Mouse (Mus musculus) midbrain, embryonic 12.5 days (tissue): Measurements from ENCODE around the gene Myf5. TPM values are rescaled to one million over a fixed set of nuclear protein-coding genes. Genes with fewer than 3 reads are reported as not detected.

Experiments used
- ATAC-seq: fragments of 200-750 bp; cut with Nextera tagmentation; 2 replicates; pipeline ENCODE4 v1.8.0; 2017; ENCODE audit warnings: low read depth, moderate TSS enrichment, moderate library complexity; ENCODE audit not compliant: low FRiP score
- H3K27ac ChIP-seq: fragments of 300-500 bp; sonication (generic); replicated peaks from 2 replicates; pipeline ENCODE4 v1.5.1; 2016; ENCODE audit warnings: mild to moderate bottlenecking
- H3K27me3 ChIP-seq: fragments of 300-500 bp; sonication (generic); 2 replicates; pipeline ENCODE4 v1.6.1; 2016; ENCODE audit warnings: mild to moderate bottlenecking
- H3K36me3 ChIP-seq: fragments of 300-500 bp; sonication (generic); 2 replicates; pipeline ENCODE4 v1.6.1; 2016
- H3K4me1 ChIP-seq: fragments of 300-500 bp; sonication (generic); 2 replicates; pipeline ENCODE4 v1.6.1; 2016
- H3K4me2 ChIP-seq: fragments of 300-500 bp; sonication (generic); replicated peaks from 2 replicates; pipeline ENCODE4 v1.6.1; 2016; ENCODE audit warnings: mild to moderate bottlenecking, moderate library complexity
- H3K4me3 ChIP-seq: fragments of 300-500 bp; sonication (generic); 2 replicates; pipeline ENCODE4 v1.5.1; 2016; ENCODE audit warnings: mild to moderate bottlenecking
- H3K9ac ChIP-seq: fragments of 300-500 bp; sonication (generic); replicated peaks from 2 replicates; pipeline ENCODE4 v1.6.1; 2016; ENCODE audit warnings: mild to moderate bottlenecking, moderate library complexity
- H3K9me3 ChIP-seq: fragments of 300-500 bp; sonication (generic); 2 replicates; pipeline ENCODE4 v1.6.1; 2016; ENCODE audit warnings: mild to moderate bottlenecking
- WGBS: fragments of 180-500 bp; shearing (Covaris S2); methylation state at CpG from one replicate; pipeline ENCODE4 v1.1.7; 2016; 5-methylcytosine and 5-hydroxymethylcytosine counted together
- polyA plus RNA-seq: library from polyadenylated mRNA; unstranded; fragments of >200 nt; fragmentation: Nextera tagmentation; extraction: Ambion mirVana; gene quantifications from 2 replicates; pipeline ENCODE4 v1.2.1, GENCODE M21; 2016

The Myf5 gene
- not detected in 2 replicates for polyA plus RNA-seq

DNA sequence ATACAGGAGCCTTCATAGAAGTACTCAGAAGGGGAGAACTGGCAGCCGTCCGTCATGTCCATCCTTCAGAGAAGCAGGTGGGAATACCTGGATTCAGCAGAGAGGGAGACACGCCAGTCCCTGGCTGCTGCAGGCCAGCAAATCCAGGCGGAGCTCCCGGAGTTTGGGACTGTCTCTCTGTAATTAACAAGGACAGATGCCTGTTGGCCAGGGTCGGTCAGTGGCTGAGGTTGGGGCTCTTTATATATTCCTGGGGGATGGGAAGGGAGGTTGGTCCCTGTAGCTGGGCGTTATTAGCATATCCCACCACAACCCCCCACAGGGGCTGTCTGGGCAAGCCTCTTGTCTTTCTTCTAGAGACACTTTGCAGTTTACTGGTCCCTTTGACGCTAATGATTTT, at the start of gene Myf5:
TSS of gene Myf5 (minus strand) at position 265 of the 400 bp plus-strand sequence.
- no peak within 1 kb of the TSS for H3K27ac ChIP-seq

GRCm38 (mm10) chr10:107528758-107529157, 42.8 kb upstream of the Myf5 start:
- Histone ChIP-seq H3K9me3 (no peaks in the 10 kb centered on the region), H3K4me3 (no peak overlapping the region), H3K27me3 (no peaks in the 10 kb centered on the region), H3K9ac (no peak overlapping the region), H3K36me3 (no peaks in the 10 kb centered on the region), H3K27ac (no peak overlapping the region), H3K4me1 (no peaks in the 10 kb centered on the region), H3K4me2 (no peak overlapping the region)
- WGBS, result 71% methylated on average over 1 of the region's 1 CpGs
- no peak for ATAC-seq

More for the DNA sequence above, at the start of gene Myf5:
- Histone ChIP-seq H3K9ac (no peak within 1 kb of the TSS), H3K36me3 (no peaks in the 10 kb centered on the region), H3K27me3 (no peaks in the 10 kb centered on the region), H3K9me3 (no peaks in the 10 kb centered on the region), H3K4me3 (no peak within 1 kb of the TSS), H3K4me2 (no peak within 1 kb of the TSS), H3K4me1 (no peaks in the 10 kb centered on the region; the same call in 1 of the 2 replicates)
- WGBS, result 76% methylated on average over 8 of the region's 8 CpGs
- ATAC-seq, result no peak

DNA sequence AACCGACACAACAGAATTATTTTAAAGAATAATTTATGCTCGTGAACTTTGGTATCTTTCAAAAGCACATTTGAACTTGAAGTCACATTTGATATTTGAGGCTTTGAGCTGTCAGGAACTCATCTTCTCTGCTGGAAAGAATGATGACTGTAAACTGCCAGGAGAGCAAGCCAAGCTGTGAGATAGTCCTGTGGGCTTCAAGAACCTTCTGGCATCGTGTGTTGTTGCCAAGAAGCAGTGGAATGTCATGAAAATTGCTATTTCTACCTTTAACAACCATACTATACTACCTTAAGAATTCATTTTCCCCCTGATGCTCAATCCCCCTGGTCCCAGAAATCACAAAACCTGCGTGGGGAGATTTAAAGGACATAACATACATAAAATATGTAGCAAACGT, 33.3 kb upstream of the Myf5 start:
- Histone ChIP-seq H3K27ac (no peak overlapping the region), H3K4me3 (no peak overlapping the region), H3K4me2 (no peak overlapping the region), H3K36me3 (no peaks in the 10 kb centered on the region), H3K9me3 (no peaks in the 10 kb centered on the region), H3K9ac (no peak overlapping the region), H3K4me1 (no peaks in the 10 kb centered on the region), H3K27me3 (no peaks in the 10 kb centered on the region)
- no peak for ATAC-seq
- 85% methylated on average over 5 of the region's 5 CpGs for WGBS

- H3K4me1 ChIP-seq, result no peaks in the 10 kb centered on the region
- H3K9ac ChIP-seq, result no peak overlapping the region
- no peaks in the 10 kb centered on the region for H3K27me3 ChIP-seq
- H3K36me3 ChIP-seq, result no peaks in the 10 kb centered on the region
- no peaks in the 10 kb centered on the region for H3K9me3 ChIP-seq
- no peak overlapping the region for H3K4me3 ChIP-seq
- H3K4me2 ChIP-seq, result no peak overlapping the region
- ATAC-seq, result no peak
- 80% methylated on average over 7 of the region's 7 CpGs for WGBS
- H3K27ac ChIP-seq, result no peak overlapping the region
These were observed 30.7 kb upstream of the Myf5 start for GRCm38 (mm10) chr10:107516641-107517040.

DNA sequence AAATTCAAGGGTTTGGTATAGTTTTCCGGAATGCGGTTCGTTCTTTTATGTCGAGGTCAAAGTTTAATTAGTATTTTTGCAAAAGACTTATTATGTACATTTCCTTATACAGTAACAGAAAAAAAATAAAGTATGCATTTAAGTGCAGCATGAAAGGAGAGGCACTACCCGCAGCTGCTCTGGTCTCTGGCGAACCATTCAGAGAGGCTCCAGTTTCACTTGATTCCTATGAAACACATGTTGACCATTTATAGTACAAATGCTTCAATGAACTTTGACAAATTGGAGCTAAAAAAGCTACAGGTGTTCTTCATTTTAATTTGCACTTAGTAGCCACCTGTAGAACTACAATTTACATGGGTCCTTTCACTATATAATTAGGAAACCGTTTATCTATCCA, 28.8 kb upstream of the Myf5 start:
- Histone ChIP-seq H3K36me3 (no peaks in the 10 kb centered on the region), H3K4me3 (no peak overlapping the region), H3K4me1 (no peaks in the 10 kb centered on the region), H3K4me2 (no peak overlapping the region), H3K27me3 (no peaks in the 10 kb centered on the region), H3K9me3 (no peaks in the 10 kb centered on the region), H3K9ac (no peak overlapping the region), H3K27ac (no peak overlapping the region)
- no peak for ATAC-seq
- 90% methylated on average over 7 of the region's 7 CpGs for WGBS

DNA sequence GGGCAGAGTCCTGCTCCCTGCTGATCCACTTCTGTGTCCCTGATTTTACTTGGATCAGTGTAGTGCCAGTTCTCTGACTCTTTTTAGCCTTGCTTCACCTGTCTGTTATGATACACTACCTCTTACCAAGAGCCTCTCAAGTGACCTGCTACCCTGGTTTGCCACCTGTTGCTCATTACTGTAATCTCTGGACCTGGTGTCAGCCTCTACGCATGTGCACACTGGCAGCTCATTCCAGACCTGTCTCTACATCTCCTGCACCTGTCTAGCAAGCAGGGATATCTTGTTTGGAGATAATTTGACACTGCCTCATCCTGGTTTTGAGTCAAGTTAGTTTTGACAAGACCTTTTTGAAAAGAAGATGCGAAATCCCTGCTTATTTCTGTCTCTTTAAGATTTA, 20.5 kb upstream of the Myf5 start:
- 83% methylated on average over 2 of the region's 2 CpGs for whole genome bisulfite sequencing
- Histone ChIP-seq H3K4me1 (no peaks in the 10 kb centered on the region), H3K27ac (no peak overlapping the region), H3K36me3 (no peaks in the 10 kb centered on the region), H3K9me3 (no peaks in the 10 kb centered on the region), H3K27me3 (no peaks in the 10 kb centered on the region), H3K4me2 (no peak overlapping the region), H3K4me3 (no peak overlapping the region), H3K9ac (no peak overlapping the region)
- ATAC-seq, result no peak

DNA sequence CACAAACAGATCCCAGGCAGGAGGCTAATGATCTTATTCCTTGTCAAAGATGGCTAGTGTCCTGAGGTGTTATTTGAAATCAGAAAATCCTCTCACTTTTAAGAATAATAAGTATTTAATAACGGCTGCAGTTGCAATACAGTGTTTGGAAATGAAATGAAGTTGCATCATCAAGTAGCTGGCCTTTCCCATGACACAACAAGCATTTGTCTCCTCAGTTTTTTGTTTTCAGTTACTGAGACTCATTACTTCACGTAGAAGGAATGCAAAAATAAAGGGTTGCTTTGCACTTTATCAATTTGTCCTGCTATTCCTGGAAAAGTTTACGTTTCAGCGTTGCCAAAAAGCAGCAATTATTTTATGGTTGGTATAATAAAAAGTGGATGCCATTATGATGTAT, 17.5 kb upstream of the Myf5 start:
- Histone ChIP-seq H3K27me3 (no peaks in the 10 kb centered on the region), H3K27ac (no peak overlapping the region), H3K9me3 (no peaks in the 10 kb centered on the region), H3K4me2 (no peak overlapping the region), H3K4me3 (no peak overlapping the region), H3K9ac (no peak overlapping the region), H3K4me1 (no peaks in the 10 kb centered on the region), H3K36me3 (no peaks in the 10 kb centered on the region)
- 84% methylated on average over 4 of the region's 4 CpGs for WGBS
- no peak for ATAC-seq

GRCm38 (mm10) chr10:107502193-107502592, 16.3 kb upstream of the Myf5 start:
- Histone ChIP-seq H3K9ac (no peak overlapping the region), H3K9me3 (no peaks in the 10 kb centered on the region), H3K27me3 (no peaks in the 10 kb centered on the region), H3K36me3 (no peaks in the 10 kb centered on the region), H3K4me2 (no peak overlapping the region), H3K27ac (no peak overlapping the region), H3K4me1 (no peaks in the 10 kb centered on the region), H3K4me3 (no peak overlapping the region)
- WGBS, result 95% methylated on average over 7 of the region's 7 CpGs
- ATAC-seq, result no peak

- Histone ChIP-seq H3K9me3 (no peaks in the 10 kb centered on the region), H3K27ac (no peak overlapping the region), H3K27me3 (0 out of 2 replicates have a peak, but pooled peaks cover 2% of the 10 kb centered on the region), H3K4me2 (no peak overlapping the region), H3K4me1 (no peaks in the 10 kb centered on the region), H3K9ac (no peak overlapping the region), H3K36me3 (no peaks in the 10 kb centered on the region), H3K4me3 (no peak overlapping the region)
- no peak for ATAC-seq
- 87% methylated on average over 7 of the region's 7 CpGs for WGBS
These were observed 13.7 kb upstream of the Myf5 start for GRCm38 (mm10) chr10:107499656-107500055.

GRCm38 (mm10) chr10:107496402-107496801, 10.5 kb upstream of the Myf5 start:
- Histone ChIP-seq H3K36me3 (no peaks in the 10 kb centered on the region), H3K4me3 (no peak overlapping the region), H3K9ac (no peak overlapping the region), H3K27me3 (peaks cover 13% of the 10 kb centered on the region; the same call in 1 of the 2 replicates), H3K27ac (no peak overlapping the region), H3K9me3 (no peaks in the 10 kb centered on the region), H3K4me1 (peaks cover 11% of the 10 kb centered on the region), H3K4me2 (no peak overlapping the region)
- ATAC-seq, result no peak
- WGBS, result 80% methylated on average over 1 of the region's 1 CpGs

- H3K36me3 ChIP-seq, result no peaks in the 10 kb centered on the region
- no peak within 1 kb of the TSS for H3K27ac ChIP-seq
- peaks cover 11% of the 10 kb centered on the region for H3K4me1 ChIP-seq
- no peak within 1 kb of the TSS for H3K9ac ChIP-seq
- H3K27me3 ChIP-seq, result peaks cover 13% of the 10 kb centered on the region; the same call in 1 of the 2 replicates
- 89% methylated on average over 6 of the region's 6 CpGs for WGBS
- no peak for ATAC-seq
- peak within 1 kb of the TSS; percentile 25 for H3K4me3 ChIP-seq
- H3K9me3 ChIP-seq, result no peaks in the 10 kb centered on the region
- peak within 1 kb of the TSS; percentile 47 for H3K4me2 ChIP-seq
These were observed 8.6 kb upstream of the Myf5 start, which contains the start of gene Myf6 for GRCm38 (mm10) chr10:107494568-107494967. TSS of gene Myf6 (minus strand) at chr10:107494737.

GRCm38 (mm10) chr10:107493580-107494474, 7.9 kb upstream of the Myf5 start:
- H3K27me3 ChIP-seq, result peaks cover 13% of the 10 kb centered on the region; the same call in 1 of the 2 replicates
- ATAC-seq, result peak; percentile 83
- H3K4me1 ChIP-seq, result peaks cover 11% of the 10 kb centered on the region
- peak overlapping the region; percentile 47 for H3K4me2 ChIP-seq
- H3K36me3 ChIP-seq, result no peaks in the 10 kb centered on the region
- H3K9ac ChIP-seq, result no peak overlapping the region
- H3K27ac ChIP-seq, result no peak overlapping the region
- no peaks in the 10 kb centered on the region for H3K9me3 ChIP-seq
- 38% methylated on average over 20 of the region's 20 CpGs for WGBS
- H3K4me3 ChIP-seq, result peak overlapping the region; percentile 25
